Mouse (Mus musculus): Measurements from ENCODE around the gene Cwc25.

DNA sequence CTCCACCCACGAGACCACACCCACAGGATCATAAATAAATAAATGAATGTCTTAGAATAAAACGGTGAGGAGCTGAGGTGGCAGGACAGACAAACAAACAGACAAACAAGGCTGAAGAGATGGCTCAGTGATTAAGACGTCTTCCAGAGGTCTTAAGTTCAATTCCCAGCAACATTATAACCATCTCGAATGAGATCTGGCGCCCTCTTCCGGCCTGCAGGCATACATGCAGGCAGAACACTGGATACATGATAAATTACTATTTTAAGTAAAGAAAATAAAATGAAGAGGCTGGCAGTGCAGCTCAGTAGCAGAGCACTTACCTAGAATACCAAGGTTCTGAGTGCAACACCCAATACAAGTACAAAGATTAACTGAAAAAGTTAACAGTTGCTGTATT is 27.7 kb downstream of the Cwc25 start:
- no peak for TF ChIP-seq POLR2AphosphoS5 (IDR thresholded peaks at IDR 0.05; ENCODE audit: insufficient replicate concordance, low read depth, low read length)
- 0 out of 2 replicates have a peak, but pooled peaks have one; percentile 12 for TF ChIP-seq CTCF (IDR thresholded peaks at IDR 0.05; ENCODE audit: low read depth, low read length)
- no peak for TF ChIP-seq TAL1 (conservative IDR thresholded peaks at IDR 0.05; ENCODE audit: low read depth, low read length)
- no peak for TF ChIP-seq GATA1 (IDR thresholded peaks at IDR 0.05; ENCODE audit: borderline replicate concordance, low read length)
